Mouse (Mus musculus): ENCODE measurements around the gene Itgb3.
"Not testable (repeated sequence)": the region's sequence is repeated elsewhere in the genome, so short reads cannot be mapped to it uniquely, and the experiment has no call there.

Gene Itgb3

DNA sequence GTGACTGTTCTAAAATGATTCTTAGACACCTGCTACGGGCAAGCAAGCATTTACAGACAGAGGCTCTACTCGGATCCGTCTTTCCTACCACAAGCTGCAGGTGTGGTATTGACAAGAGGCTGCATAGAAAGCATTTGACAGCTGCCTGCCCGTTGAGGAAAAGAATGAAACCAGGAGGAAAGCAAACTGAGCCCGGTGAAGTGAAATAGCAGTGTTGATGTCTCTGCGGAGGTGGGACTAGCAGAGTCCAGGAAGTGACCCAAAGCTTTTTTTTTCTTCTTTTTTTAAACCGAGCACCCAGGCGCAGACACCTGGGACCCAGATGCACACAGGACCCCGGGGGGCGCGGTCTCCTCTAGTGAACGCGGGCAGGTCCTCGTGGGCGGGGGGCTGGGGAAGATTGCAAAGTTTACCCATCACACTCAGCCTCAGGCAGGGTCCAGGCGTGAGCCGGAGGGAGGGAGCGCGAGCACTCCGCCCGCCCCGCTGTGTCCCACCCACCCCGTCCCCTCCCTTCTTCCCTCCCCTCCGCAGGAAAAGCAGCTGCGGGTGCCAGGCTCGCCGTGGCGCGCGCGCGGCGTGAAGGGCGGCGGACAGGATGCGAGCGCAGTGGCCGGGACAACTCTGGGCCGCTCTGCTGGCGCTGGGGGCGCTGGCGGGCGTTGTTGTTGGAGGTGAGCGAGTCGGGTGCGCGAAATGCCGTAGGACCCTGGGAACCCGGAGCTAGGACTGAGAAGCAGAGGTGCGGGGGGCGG, at the start of gene Itgb3:
Gene Itgb3 (plus strand): TSS at position 510 of the 755 bp plus-strand sequence.
- peak; percentile 74 for DNase-seq (ENCODE audit: low spot score)

DNA sequence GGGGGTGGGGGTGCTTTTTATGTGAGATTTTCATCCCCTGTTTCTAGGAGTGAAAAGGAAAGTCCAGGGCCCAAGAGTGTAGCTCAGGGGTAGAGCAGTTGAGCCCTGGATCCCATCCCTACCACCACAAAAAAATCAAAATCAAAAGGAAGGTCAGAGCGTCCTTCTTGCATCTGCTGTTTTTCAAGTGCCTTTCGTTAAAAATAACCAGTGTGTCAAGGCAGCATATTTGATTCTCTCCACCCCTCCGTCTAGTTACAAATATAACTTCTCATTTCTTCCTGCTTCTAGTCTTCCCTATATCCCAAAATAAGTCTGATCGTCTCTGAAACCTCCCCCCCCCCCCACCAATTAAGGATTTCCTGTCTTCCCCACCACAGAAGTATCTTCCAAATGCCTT, 49.7 kb upstream of the Itgb3 start:
- DNase-seq (ENCODE audit: low spot score), result no peak

DNA sequence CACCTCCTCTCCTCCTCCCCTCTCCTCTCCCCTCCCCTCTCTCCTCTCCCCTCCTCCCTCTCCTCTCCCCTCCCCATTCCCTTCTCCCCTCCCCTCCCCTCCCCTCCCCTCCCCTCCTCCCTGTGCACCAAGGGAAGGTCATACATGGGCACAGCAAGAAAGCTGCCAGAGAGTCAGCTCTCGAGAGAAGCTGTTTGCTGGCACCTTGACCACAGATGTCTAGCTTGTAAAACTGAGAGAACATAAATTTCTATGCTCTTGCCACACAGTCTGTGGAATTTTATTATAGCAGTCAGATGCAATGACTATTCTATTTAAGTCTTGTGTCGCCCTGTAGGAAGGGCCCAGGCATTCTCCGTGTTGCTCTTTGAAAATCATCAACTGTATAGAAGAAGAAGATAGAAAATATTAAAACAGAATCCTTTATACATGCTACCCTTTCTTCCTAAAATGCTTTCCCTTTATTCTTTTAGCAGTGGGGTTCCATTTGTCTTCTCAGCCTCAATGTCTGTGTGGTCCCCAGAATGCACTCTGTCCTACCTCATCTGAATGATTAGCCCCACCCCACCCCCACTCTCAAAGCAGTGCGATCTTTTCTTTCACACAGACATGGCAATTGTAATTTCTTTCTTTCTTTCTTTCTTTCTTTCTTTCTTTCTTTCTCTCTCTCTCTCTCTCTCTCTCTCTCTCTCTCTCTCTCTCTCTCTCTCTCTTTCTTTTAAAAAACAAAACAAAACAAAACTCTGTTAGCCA, 49.0 kb upstream of the Itgb3 start:
- DNase-seq (ENCODE audit: low spot score), result no peak

DNA sequence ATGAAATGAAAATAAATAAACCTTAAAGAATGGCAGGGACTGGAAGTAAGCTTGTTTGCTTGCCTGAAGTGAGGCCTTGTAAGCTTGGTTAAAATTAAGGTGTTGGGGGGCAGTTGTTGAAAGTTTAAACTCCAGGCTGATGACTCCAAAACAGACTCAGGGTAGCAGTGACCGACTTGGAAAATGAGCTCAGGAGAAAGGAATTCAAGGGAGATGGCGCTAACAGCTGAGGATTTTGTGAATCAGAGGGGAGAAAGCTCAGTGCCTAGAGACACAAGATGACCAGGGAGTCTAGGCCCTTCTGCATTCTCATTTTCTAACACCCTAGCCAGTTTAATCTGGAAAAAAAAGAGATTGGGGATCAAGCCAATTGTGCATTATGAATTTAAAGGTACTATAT, 46.8 kb upstream of the Itgb3 start:
- DNase-seq (ENCODE audit: low spot score), result no peak

DNA sequence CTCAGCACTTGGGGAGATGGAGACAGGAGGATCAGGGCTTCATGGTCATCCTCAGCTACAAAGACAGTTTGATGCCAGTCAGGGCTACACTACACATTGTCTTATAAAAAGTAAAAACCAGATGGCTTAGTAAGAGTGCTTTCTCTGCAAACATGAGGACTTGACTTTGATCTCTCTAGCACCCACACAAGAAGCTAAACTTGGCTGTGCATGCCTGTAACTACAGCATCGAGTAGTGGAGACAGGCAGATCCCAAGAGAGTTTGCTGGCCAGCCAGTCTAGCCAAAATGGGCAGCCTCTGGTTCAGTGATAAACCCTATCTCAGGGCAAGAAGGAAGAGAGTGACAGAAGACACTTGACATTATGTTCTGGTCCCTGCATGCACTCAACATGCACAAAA, 44.3 kb upstream of the Itgb3 start:
- DNase-seq (ENCODE audit: low spot score), result no peak

DNA sequence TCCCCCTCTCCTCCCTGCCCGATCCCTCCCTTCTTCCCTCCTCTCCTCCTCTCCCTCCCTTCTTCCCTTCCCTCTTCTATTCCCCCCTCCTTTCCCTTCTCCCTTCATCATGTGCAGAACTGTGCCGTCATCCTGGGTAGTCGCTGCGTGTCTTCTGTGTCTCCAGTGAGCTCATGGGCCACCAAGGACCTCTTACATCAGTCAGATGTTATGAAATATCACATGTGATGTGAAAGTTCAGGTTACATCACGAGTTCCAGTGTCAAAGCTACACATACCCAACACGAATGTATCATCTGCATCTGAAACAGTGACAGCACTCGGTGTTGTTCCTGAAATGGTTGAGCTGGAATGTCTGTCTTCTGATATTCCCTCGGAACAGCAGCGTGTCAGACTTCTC, 42.6 kb upstream of the Itgb3 start:
- no peak for DNase-seq (ENCODE audit: low spot score)

DNA sequence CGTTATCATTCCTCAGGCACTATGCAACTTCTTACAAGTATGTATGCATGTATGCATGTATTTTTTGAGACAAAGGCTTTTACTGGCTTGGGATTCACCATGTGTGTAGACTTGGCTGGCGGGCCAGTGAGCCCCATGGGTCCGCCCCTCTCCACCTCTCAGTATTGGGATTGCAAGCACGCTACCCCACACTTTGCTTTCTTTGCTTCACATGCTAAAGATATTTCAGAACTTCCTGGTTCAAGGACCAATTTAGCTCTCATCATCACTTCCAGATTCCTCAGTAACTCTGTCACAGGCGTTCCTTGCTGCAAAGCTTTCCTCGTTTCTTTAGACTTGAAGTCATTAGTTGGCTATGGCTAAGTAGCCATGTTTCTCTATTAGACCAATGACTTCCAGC, 41.7 kb upstream of the Itgb3 start:
- DNase-seq (ENCODE audit: low spot score), result no peak

DNA sequence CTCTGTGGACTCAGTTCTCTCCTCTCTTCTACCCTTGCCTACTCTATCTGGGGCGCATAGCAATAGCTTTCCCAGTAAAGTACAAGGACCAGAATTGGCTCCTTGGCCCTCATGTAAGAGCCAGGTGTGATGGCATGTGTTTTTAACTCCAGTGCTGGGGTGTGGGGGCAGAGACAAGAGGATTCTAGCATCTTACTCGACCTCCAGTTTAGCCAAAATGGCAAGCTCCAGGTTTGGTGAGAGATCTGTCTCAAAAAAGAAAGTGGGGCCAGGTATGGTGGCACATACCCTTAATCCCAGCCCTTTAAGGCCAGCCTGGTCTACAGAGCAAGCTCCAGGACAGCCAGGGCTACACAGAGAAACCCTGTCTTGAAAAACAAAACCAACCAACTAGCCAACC, 41.0 kb upstream of the Itgb3 start:
- DNase-seq (ENCODE audit: low spot score), result no peak

DNA sequence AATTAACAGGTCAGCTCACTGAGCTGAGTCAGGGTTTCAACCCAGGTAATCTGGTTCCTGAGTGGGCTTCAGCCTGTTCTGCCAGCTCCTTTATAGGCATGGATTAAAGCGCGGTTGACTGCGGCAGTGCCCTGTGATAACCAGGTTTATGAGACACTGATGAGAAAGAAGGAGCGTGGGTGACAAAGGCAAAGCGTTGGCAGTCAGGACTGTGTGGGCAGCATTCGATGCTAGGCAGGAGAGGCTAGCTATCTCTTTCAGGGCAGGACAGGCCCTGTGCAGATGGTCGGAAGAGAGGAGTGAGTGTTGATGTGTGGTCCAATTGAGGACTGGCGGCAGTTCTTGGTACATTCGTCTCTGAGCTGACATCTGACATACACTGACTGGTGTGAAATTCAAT, 40.1 kb upstream of the Itgb3 start:
- DNase-seq (ENCODE audit: low spot score), result no peak

DNA sequence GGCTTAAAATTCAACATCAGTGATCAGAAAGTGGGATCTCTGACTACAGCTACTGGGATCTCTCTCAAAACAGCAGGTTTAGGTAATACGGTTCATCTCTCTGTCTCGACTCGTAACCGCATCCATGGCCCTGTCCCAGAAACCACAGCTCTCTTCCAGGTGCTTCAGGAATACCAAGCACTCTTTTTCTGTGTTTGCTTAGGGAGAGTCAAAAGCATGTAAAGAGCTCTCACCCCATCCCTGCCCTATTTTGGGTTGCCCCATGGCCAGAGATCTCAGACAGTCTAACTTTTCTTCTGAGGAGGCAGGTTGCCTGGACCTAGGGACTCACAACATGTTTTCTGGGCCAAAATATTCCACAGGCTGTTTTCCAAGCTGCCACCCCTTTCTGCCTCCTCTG, 39.5 kb upstream of the Itgb3 start:
- no peak for DNase-seq (ENCODE audit: low spot score)

DNA sequence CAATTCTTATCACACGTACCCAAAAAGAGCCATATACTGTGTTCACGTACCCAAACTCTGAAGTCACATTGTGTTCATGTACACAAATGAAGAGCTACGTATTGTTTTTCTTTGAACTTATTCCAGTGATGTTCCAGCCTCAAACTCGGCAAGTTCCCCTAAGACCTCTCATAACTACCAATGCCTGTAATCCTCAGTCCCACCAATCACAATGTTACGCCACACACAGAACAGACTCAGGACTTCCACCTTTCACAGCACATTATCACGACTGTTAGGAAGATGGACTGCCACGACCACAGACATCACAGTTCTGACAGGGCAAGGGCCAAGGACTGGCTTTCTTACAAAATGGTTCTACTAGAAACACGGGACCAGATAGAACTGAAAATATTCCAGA, 37.3 kb upstream of the Itgb3 start:
- not testable (repeated sequence) for DNase-seq (ENCODE audit: low spot score)

DNA sequence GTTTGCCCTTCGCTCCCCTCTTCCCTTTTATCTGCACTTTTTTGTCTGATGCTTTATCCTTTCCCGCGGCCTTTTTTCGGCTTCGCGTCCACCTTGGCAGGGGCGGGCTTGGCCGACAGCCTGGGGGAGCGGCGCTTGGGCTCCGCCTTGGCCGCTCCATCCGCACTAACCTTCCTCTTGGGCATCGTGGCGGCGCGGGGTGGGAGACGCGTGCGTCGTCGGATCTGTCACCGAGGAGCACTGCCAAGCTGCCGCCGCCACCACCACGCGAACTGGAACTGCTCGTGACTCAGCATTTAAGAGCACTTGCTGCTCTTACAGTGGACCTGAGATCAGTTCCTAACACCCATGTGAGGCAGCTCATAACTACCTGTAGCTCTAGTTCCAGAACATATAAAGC, 36.4 kb upstream of the Itgb3 start:
- peak; percentile 14 for DNase-seq (ENCODE audit: low spot score)

DNA sequence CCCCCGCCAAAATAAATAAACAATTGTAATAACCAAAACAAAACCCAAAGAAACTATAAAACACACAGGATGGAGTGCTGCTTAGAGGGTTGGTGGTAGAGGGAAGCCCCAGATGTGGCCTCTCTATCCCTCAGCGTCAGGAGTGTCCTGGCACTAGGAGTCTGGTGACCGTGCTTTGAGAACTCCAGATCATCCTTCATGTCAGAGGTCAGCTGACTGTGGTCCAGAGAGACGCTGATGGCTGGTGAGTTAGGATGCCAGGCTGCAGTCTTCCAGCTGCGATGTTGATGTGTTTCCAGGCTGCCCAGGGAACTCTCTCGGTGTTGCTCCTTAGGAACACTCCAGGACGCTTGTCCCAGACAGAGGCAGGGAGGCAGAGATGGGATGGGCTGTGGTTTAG, 35.7 kb upstream of the Itgb3 start:
- DNase-seq (ENCODE audit: low spot score), result no peak

DNA sequence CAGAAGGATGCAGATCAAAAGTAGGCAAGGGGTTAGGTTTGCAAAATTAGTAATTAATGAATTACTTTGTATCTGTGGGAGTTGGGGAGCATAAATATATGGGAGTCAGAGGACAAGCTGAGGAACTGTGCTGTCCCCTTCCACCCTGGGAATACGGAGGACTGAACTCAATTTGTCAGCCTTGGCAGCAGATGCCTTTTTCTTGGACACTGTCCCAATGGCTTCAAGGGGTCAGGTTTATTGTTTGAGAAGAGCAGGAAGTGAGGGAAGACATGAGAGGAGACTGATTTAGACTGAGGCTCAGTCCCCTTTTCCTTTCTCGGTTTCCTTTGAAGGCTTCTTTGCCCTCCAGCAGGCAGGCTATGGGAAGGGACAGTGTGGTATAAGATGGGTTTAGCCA, 35.2 kb upstream of the Itgb3 start:
- DNase-seq (ENCODE audit: low spot score), result no peak

DNA sequence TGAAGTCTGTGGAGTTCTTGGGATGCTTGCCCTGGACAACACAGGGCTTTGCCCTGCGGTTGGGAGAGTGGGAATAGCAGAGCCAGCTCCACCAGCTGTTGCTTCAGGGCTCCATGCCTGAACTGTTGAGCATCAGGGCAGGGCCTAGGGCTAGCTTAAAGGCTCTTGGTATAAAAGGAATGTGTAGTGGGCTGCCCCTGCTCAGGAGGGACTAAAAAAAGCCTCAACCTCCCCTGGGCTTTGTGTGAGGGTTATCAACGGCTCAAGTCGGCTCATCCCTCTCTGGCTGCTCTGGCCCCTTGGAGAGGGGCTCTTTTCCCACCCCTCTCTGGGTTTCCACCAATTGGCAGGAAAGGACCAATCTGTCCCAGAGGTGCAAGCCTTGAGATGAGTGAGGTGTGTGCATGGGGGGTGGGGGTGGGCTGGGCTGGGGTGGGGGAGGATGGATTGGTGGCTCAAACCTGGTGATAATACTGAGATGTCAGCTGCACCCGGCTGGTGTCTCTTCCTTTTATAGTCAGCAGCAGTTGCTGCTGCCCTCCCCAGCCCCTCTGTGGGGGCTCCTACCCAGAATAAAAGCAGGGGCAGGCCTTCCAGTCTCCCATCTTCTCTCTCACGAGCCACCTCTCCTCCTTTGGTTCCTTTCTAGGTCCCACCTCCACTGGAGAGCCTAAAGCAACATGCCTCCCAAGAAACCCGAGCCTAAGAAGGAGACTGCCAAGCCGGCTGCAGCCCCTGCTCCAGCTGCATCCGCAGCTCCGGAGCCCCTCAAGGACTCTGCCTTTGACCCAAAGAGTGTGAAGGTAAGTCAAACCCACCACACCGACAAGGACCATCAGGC, 30.8 kb upstream of the Itgb3 start:
- no peak for DNase-seq (ENCODE audit: low spot score)

DNA sequence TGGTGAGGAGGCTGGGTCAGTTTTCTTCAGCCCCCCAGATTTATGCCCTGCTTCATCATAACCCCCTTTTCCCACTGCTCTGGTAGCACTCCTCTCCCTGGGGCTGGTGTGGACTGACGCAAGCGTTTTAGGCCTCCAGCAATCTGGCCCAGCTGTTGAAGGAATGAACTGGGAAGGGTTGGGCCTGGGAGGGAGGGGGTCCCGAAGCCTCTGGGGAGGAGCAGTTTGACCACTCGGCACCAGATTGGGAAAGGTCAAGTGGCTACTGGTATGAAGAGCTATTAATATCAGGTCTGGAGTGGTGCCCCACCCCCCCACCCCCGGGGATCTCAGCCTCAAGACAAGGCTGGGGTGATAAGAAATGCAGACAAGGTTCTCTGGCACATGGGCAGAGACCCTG, 29.7 kb upstream of the Itgb3 start:
- no peak for DNase-seq (ENCODE audit: low spot score)

DNA sequence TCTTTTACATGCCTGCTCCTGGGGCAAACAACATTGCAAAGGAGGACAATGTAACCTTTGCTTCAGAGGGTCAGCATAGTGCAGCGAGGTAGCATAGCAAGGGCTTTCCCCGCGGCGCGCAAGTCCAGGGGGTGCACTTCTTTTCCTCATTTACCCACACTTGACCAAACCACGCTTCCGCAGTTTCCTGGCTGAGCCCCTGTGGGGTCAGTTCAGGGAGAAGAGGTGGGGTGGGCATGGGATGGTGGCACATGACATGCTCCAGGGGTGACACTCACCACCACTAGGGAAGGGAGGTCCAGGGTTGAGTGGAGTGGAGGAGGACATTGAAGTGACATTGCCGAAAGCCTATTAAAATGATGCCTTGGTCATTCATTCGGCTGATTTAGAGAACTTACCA, 28.7 kb upstream of the Itgb3 start:
- DNase-seq (ENCODE audit: low spot score), result no peak

DNA sequence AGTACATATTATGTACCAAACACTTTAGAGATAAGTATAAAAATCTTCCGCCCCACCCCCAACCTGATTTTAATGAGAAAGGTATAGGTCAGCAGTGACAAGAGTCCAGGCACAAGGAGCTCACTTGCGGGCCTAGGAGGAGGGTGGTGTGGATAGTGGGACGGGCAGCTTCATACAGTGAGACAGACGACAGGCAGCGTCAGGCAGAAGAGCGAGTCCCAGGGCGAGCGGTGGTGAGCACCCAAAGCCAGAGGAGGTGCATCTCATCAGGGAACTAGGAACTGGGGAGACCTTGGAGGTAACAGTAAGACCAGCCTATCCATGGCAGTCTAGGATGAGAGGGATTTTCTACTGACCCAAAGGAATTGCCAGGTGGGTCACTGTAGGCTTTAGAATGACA, 28.2 kb upstream of the Itgb3 start:
- no peak for DNase-seq (ENCODE audit: low spot score)

DNA sequence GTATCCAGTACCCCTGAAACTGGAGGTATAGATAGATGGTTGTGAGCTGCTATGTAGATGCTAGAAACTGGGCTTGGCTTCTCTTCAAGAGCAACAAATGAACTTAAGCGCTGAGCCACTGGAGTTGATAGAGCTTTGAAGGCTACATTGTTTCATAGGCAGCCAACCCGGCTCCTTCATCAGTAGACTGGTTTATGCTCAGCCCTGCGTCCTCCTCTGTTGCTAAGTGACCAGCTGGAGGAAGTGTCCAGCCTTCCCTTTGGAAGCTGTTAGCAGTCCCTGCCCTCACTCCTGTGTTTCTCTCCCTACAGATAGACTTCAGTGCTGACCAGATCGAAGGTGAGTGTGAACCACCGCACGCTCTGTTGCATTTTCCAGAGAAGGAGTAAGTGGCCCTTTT, 27.7 kb upstream of the Itgb3 start:
- DNase-seq (ENCODE audit: low spot score), result no peak

DNA sequence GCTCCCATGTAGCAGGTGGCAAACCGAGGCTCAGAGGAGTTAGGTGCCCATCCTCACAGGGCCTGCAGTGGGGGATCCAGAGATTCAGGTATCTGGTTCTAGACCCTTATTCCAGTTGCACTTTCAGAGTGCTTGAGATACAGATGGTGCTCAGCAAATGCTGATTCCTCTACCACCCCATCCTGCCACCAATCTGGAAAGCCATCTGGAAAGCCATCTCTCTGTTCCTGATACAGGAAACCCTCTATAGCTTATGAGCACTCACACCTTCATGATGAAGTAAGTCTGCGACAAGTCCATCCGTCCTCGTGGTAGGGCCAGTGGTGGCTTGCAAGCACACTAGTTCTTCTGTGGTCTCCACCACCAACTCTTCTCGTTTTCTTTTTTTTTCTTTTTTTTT, 27.2 kb upstream of the Itgb3 start:
- no peak for DNase-seq (ENCODE audit: low spot score)

DNA sequence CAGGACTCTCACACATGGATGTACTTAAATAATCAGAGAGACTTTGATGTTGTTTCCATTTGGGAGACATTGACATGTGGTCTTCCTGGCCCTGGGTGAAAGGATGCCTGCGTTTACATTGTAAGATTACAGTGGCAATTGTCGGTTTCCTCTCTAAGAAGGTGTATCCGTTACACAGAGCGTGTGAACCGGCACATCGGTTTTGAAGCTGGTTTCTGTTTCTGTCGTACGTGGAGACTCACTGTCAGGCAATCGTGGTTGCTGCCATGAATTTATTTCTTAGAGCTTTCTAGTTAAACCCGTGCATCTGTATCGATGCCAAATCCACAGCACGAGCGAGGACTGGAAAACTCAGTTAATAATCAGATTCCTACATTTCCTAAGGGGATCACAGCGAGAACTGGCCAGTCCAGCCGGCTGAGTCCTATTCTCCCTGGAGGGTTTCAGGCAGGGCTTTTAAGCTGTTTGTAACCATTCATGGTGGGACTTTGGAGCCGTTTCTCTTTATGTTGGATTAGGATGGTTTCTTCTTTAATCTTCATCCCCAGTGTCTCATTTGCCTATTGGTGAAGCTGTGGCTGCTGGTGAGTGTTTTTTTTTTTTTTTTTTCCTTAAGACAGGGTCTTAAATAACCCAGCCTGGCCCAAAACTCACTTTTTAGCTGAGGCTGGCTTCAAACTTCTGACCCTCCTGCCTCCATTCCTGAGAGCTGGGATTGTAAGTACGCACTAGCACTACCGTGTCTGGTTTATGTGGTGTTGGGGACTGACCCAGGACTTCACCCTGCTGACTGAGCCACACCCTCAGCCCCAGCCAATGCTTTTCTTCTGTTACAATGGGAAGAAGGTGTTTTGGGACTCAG, 26.1 kb upstream of the Itgb3 start:
- no peak for DNase-seq (ENCODE audit: low spot score)

DNA sequence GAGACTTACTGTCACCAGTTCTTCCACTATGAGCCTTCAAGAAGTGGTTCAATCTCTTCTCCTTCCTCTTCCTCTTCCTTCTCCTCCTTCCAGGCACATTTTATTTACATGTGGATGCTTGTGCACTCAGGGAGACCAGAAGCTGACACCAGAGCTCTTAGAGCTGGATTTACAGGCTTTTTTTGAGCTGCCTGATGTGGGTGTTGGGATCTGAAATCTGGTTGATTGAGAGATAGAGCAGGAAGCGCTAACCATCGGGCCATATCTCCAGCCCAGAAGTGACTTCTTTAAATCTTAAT, 25.5 kb upstream of the Itgb3 start:
- DNase-seq (ENCODE audit: low spot score), result no peak
